Mouse (Mus musculus) liver, embryonic 14.5 days (tissue): ENCODE measurements around the gene Galnt4.

Source experiments
- CTCF ChIP-seq: IDR thresholded peaks from 2 replicates; pipeline ENCODE4 v1.5.1; 2016; ENCODE audit warnings: antibody characterized with exemption, low read depth, control low read depth
- EP300 ChIP-seq: IDR thresholded peaks from 2 replicates; pipeline ENCODE4 v1.6.1; 2016; ENCODE audit warnings: antibody characterized with exemption, low read depth

GRCm38 (mm10) chr10:99105522-99105921, 2.4 kb upstream of the Galnt4 start:
- no peak for TF ChIP-seq CTCF
- TF ChIP-seq EP300 = no peak
